Mouse (Mus musculus) small intestine, adult 2 months (tissue): ENCODE measurements around the gene Slc35f3.

Source experiments
- CTCF ChIP-seq: fragments of 200-500 bp; IDR thresholded peaks from 2 replicates; pipeline ENCODE4 v1.5.1; 2012; ENCODE audit warnings: low read depth, mild to moderate bottlenecking, control low read depth, inconsistent platforms, low read length, moderate library complexity, mixed read lengths; ENCODE audit not compliant: insufficient replicate concordance, insufficient read length; ENCODE audit errors: extremely low read depth
- POLR2A ChIP-seq: fragments of 200-500 bp; IDR thresholded peaks from 2 replicates; pipeline ENCODE4 v1.6.1; 2012; ENCODE audit warnings: low read depth, mild to moderate bottlenecking, control low read depth, inconsistent platforms, low read length, moderate library complexity

DNA sequence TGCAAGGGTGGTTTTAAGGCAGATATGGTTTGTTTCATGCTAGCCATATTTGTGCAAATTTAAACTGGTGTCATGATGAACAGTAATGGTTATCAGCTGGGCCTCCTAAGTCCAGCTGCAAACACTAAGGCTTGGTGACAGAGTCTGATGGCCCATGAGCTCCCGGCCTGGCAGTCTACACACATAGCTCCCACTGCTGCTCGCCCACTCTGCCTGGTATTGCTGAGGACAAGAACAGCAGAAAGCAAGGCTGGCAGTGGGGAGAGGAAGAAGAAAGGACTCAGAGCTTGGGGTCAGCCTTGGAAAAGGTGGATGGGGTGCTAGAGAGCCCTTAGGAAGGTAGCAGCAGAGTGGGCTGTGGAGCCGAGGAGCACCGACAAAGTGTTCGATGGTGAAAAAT lies 131.3 kb downstream of the Slc35f3 start:
- TF ChIP-seq POLR2A (no peak), CTCF (no peak)
